Comparison of ENCODE assay signal across 8 mouse cellular contexts in the genomic region with DNA sequence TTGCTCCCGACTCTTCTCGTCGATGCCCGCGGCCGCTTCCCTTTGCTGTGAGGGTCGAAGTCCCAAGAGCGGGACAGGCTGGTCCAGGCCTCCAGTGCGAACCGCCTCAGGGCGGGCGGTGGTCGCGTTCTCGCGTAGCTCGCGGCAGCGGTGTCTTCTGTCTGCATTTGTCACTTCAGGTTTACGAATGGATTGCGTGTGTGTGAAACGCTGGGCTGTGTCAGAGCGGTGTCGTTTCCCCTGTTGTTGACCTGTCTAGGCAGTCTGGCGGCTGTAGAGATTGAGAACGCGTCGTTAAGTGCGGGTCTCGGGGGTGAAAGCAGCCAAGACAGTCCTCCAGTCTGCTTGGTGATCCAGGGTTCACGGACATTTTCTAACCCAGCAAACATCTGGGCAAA. TPM values are rescaled to one million over a fixed set of nuclear protein-coding genes. Genes with fewer than 3 reads are reported as not detected.
DNase-seq lines count a peak whose midpoint lies in the region; ATAC-seq and TF ChIP-seq lines count a peak whose summit lies in the region.

No protein-coding gene starts in this region.

- no peak for TF ChIP-seq POLR2A in liver, adult 2 months (IDR thresholded peaks at IDR 0.05; ENCODE audit: extremely low read depth, insufficient read depth, low read length)

- peak overlapping the region; percentile 71 for H3K9ac ChIP-seq in liver, adult 2 months (ENCODE audit: low read depth, low read length)
- H3K9ac ChIP-seq in embryonic facial prominence, embryonic 11.5 days (replicated peaks; ENCODE audit: low read length) = peak overlapping the region; percentile 72
- peak overlapping the region; percentile 84 for H3K9ac ChIP-seq in intestine, embryonic 14.5 days (ENCODE audit: low read length)

- H3K4me2 ChIP-seq in embryonic facial prominence, embryonic 11.5 days (ENCODE audit: low read depth, low read length) = peak overlapping the region; percentile 74
- H3K4me2 ChIP-seq in intestine, embryonic 14.5 days (ENCODE audit: low read length) = peak overlapping the region; percentile 85

- no peak for DNase-seq in liver, adult 2 months (ENCODE audit: extremely low read depth, low read depth, low spot score)
- no peak for DNase-seq in liver
- no peak for DNase-seq in embryonic facial prominence, embryonic 11.5 days (ENCODE audit: low spot score)
- no peak for DNase-seq in intestine, embryonic 14.5 days (ENCODE audit: low spot score)
- DNase-seq in thymus, postnatal 0 days (ENCODE audit: low spot score) = no peak
- no peak for DNase-seq in right cerebral cortex, postnatal 25 days
- DNase-seq in left cerebral cortex, adult 8-10 months (ENCODE audit: low spot score in 2 of 2) = no peak

- no peaks in the 10 kb centered on the region for H3K9me3 ChIP-seq in embryonic facial prominence, embryonic 11.5 days (replicated peaks; ENCODE audit: control insufficient read depth, low read length)
- H3K9me3 ChIP-seq in intestine, embryonic 14.5 days (ENCODE audit: control insufficient read depth, low read length) = no peaks in the 10 kb centered on the region

- under 1% methylated on average over 31 of the region's 31 CpGs for WGBS in liver, adult 2 months
- 0% methylated on average over 31 of the region's 31 CpGs for WGBS in embryonic facial prominence, embryonic 11.5 days
- 1% methylated on average over 31 of the region's 31 CpGs for WGBS in intestine, embryonic 14.5 days

- peak; percentile 60 for ATAC-seq in embryonic facial prominence, embryonic 11.5 days (replicated peaks; ENCODE audit: insufficient number of reproducible peaks, low FRiP score, low TSS enrichment, low read depth)
- ATAC-seq in intestine, embryonic 14.5 days (replicated peaks; ENCODE audit: low FRiP score, low TSS enrichment, low read depth) = peak; percentile 70
- 0 out of 2 replicates have a peak, but pooled peaks have one; percentile 5 for ATAC-seq in monocyte, adult 5-6 weeks (replicated peaks; ENCODE audit: insufficient number of reproducible peaks, low FRiP score, low TSS enrichment, poor library complexity, severe bottlenecking)

- peak overlapping the region; percentile 80 for H3K27ac ChIP-seq in liver, adult 2 months (replicated peaks; ENCODE audit: insufficient read depth, low read depth, low read length)
- H3K27ac ChIP-seq in embryonic facial prominence, embryonic 11.5 days (replicated peaks; ENCODE audit: low read depth, low read length) = no peak overlapping the region; the same call in 1 of the 2 replicates
- peak overlapping the region; percentile 92 for H3K27ac ChIP-seq in intestine, embryonic 14.5 days (ENCODE audit: low read depth)

- no peaks in the 10 kb centered on the region for H3K27me3 ChIP-seq in liver, adult 2 months (ENCODE audit: control insufficient read depth, insufficient read depth, low read length)
- H3K27me3 ChIP-seq in embryonic facial prominence, embryonic 11.5 days (ENCODE audit: control insufficient read depth, insufficient read depth, low read length) = no peaks in the 10 kb centered on the region
- H3K27me3 ChIP-seq in intestine, embryonic 14.5 days (replicated peaks; ENCODE audit: control insufficient read depth, insufficient read depth, low read length) = no peaks in the 10 kb centered on the region

- H3K79me2 ChIP-seq in liver, adult 2 months (ENCODE audit: control insufficient read depth, insufficient read depth, low read length) = peaks cover 19% of the 10 kb centered on the region; the same call in 1 of the 2 replicates

- H3K4me3 ChIP-seq in liver, adult 2 months (ENCODE audit: insufficient read depth, low read depth, low read length) = peak overlapping the region; percentile 82
- H3K4me3 ChIP-seq in embryonic facial prominence, embryonic 11.5 days (ENCODE audit: low read depth, low read length) = peak overlapping the region; percentile 89
- H3K4me3 ChIP-seq in intestine, embryonic 14.5 days (ENCODE audit: low read depth, low read length) = peak overlapping the region; percentile 92

- peaks cover 2% of the 10 kb centered on the region for H3K36me3 ChIP-seq in liver, adult 2 months (ENCODE audit: control insufficient read depth, insufficient read depth, low read length)
- no peaks in the 10 kb centered on the region for H3K36me3 ChIP-seq in embryonic facial prominence, embryonic 11.5 days (replicated peaks; ENCODE audit: control insufficient read depth, insufficient read depth, low read depth, low read length)
- H3K36me3 ChIP-seq in intestine, embryonic 14.5 days (ENCODE audit: control insufficient read depth, insufficient read depth, low read length) = 0 out of 2 replicates have a peak, but pooled peaks cover 3% of the 10 kb centered on the region

- TF ChIP-seq CTCF in liver, adult 2 months (IDR thresholded peaks at IDR 0.05; ENCODE audit: low read depth, low read length) = no peak

- H3K4me1 ChIP-seq in liver, adult 2 months (ENCODE audit: control insufficient read depth, insufficient read depth, low read length) = peaks cover 8% of the 10 kb centered on the region
- no peaks in the 10 kb centered on the region for H3K4me1 ChIP-seq in embryonic facial prominence, embryonic 11.5 days (ENCODE audit: control insufficient read depth, insufficient read depth, low read length)
- peaks cover 9% of the 10 kb centered on the region for H3K4me1 ChIP-seq in intestine, embryonic 14.5 days (replicated peaks; ENCODE audit: control insufficient read depth, insufficient read depth, low read length)

RNA-seq across cellular contexts. Expression of gene Hadhb, which starts 0.3 kb away (rescaled TPM):
- total RNA-seq in liver, adult 2 months (2014; rRNA removed) = 252 and 270 TPM in 2 replicates
- 137 and 138 TPM in 2 replicates for polyA plus RNA-seq in liver, adult 2 months (2012; rRNA removed)
- polyA plus RNA-seq in embryonic facial prominence, embryonic 11.5 days (2014; fragmentation: Nextera tagmentation; extraction: Ambion mirVana) = 133 and 139 TPM in 2 replicates
- polyA plus RNA-seq in intestine, embryonic 14.5 days (2014; fragmentation: Nextera tagmentation; extraction: Ambion mirVana) = 166 and 169 TPM in 2 replicates
- 86.5 to 145 TPM (median 87.3 TPM) in 3 replicates for total RNA-seq in monocyte, adult 5-6 weeks (2017)
- 182 and 193 TPM in 2 replicates for polyA plus RNA-seq in thymus, postnatal 0 days (2015; fragmentation: Nextera tagmentation; extraction: Ambion mirVana)
- total RNA-seq in left cerebral cortex, adult 8-10 months (2022) = 100 to 1,000 TPM in 1 of 4 experiments, 10 to 100 TPM in 3; 88.5 to 103 (median 92.6) TPM

RNA-seq across cellular contexts. Expression of gene Hadha, which starts 0.4 kb away (rescaled TPM):
- 218 and 239 TPM in 2 replicates for total RNA-seq in liver, adult 2 months (2014; rRNA removed)
- 106 and 124 TPM in 2 replicates for polyA plus RNA-seq in liver, adult 2 months (2012; rRNA removed)
- 101 and 102 TPM in 2 replicates for polyA plus RNA-seq in embryonic facial prominence, embryonic 11.5 days (2014; fragmentation: Nextera tagmentation; extraction: Ambion mirVana)
- 125 and 133 TPM in 2 replicates for polyA plus RNA-seq in intestine, embryonic 14.5 days (2014; fragmentation: Nextera tagmentation; extraction: Ambion mirVana)
- total RNA-seq in monocyte, adult 5-6 weeks (2017) = 103 to 133 TPM (median 113 TPM) in 3 replicates
- 111 and 124 TPM in 2 replicates for polyA plus RNA-seq in thymus, postnatal 0 days (2015; fragmentation: Nextera tagmentation; extraction: Ambion mirVana)
- 10 to 100 TPM; 65.3 to 74.6 (median 68.4) TPM for total RNA-seq in left cerebral cortex, adult 8-10 months (2022)

RNA-seq across cellular contexts. Expression of gene 3110082J24Rik, which starts 49.5 kb away (rescaled TPM):
- not detected in 2 replicates for total RNA-seq in liver, adult 2 months (2014; rRNA removed)
- polyA plus RNA-seq in liver, adult 2 months (2012; rRNA removed) = not detected in 2 replicates
- polyA plus RNA-seq in embryonic facial prominence, embryonic 11.5 days (2014; fragmentation: Nextera tagmentation; extraction: Ambion mirVana) = 0.62 and 0.85 TPM in 2 replicates
- not detected in 2 replicates for polyA plus RNA-seq in intestine, embryonic 14.5 days (2014; fragmentation: Nextera tagmentation; extraction: Ambion mirVana)
- not detected in 3 replicates for total RNA-seq in monocyte, adult 5-6 weeks (2017)
- polyA plus RNA-seq in thymus, postnatal 0 days (2015; fragmentation: Nextera tagmentation; extraction: Ambion mirVana) = not detected in 2 replicates
- 1 to 10 TPM; 1.1 to 2.1 (median 1.4) TPM for total RNA-seq in left cerebral cortex, adult 8-10 months (2022)

RNA-seq across cellular contexts. Expression of gene Adgrf3, which starts 50.1 kb away (rescaled TPM):
- total RNA-seq in liver, adult 2 months (2014; rRNA removed) = not detected in 2 replicates
- polyA plus RNA-seq in liver, adult 2 months (2012; rRNA removed) = not detected in 2 replicates
- not detected in 2 replicates for polyA plus RNA-seq in embryonic facial prominence, embryonic 11.5 days (2014; fragmentation: Nextera tagmentation; extraction: Ambion mirVana)
- 0.05 and 0.15 TPM in 2 replicates for polyA plus RNA-seq in intestine, embryonic 14.5 days (2014; fragmentation: Nextera tagmentation; extraction: Ambion mirVana)
- not detected in 3 replicates for total RNA-seq in monocyte, adult 5-6 weeks (2017)
- 0.10 and 0.29 TPM in 2 replicates for polyA plus RNA-seq in thymus, postnatal 0 days (2015; fragmentation: Nextera tagmentation; extraction: Ambion mirVana)
- total RNA-seq in left cerebral cortex, adult 8-10 months (2022) = not detected

RNA-seq across cellular contexts. Expression of gene Garem2, which starts 50.4 kb away (rescaled TPM):
- not detected in 2 replicates for total RNA-seq in liver, adult 2 months (2014; rRNA removed)
- not detected in 2 replicates for polyA plus RNA-seq in liver, adult 2 months (2012; rRNA removed)
- 3.1 TPM in 2 replicates for polyA plus RNA-seq in embryonic facial prominence, embryonic 11.5 days (2014; fragmentation: Nextera tagmentation; extraction: Ambion mirVana)
- polyA plus RNA-seq in intestine, embryonic 14.5 days (2014; fragmentation: Nextera tagmentation; extraction: Ambion mirVana) = 0.60 and 0.79 TPM in 2 replicates
- not detected in 3 replicates for total RNA-seq in monocyte, adult 5-6 weeks (2017)
- 0.05 and 0.09 TPM in 2 replicates for polyA plus RNA-seq in thymus, postnatal 0 days (2015; fragmentation: Nextera tagmentation; extraction: Ambion mirVana)
- total RNA-seq in left cerebral cortex, adult 8-10 months (2022) = 10 to 100 TPM; 12.2 to 14.9 (median 12.7) TPM

Comparison
In these comparisons a context has a peak if more than half of its experiments do, and no peak if none do; other contexts are left out.
1. ATAC-seq: peak in every context shown above with its lines; median percentile 70 in intestine, embryonic 14.5 days; 60 in embryonic facial prominence, embryonic 11.5 days; 5 in monocyte, adult 5-6 weeks.